Mouse (Mus musculus): ENCODE data around the gene Sar1b.

Sar1b gene

DNA sequence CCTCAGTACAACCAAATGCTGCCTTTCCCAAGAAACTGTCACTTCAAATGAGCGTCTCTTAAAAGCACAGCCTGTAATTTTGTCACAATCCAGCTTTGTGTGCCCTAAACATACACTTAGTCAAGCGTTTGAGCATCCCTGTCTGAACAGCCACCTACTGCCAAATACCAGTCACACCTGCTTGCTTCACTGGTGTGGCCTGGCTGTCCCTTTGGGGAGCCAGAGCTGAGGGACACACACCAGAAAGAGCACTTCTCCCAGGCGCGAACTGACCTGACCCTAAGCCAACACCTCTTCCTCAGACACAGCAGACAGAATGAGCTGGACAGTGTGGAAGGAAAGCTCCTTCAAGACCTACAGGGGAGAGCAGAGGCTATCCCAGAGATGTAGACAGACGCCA, 69.5 kb downstream of the Sar1b start:
- no peak for DNase-seq

DNA sequence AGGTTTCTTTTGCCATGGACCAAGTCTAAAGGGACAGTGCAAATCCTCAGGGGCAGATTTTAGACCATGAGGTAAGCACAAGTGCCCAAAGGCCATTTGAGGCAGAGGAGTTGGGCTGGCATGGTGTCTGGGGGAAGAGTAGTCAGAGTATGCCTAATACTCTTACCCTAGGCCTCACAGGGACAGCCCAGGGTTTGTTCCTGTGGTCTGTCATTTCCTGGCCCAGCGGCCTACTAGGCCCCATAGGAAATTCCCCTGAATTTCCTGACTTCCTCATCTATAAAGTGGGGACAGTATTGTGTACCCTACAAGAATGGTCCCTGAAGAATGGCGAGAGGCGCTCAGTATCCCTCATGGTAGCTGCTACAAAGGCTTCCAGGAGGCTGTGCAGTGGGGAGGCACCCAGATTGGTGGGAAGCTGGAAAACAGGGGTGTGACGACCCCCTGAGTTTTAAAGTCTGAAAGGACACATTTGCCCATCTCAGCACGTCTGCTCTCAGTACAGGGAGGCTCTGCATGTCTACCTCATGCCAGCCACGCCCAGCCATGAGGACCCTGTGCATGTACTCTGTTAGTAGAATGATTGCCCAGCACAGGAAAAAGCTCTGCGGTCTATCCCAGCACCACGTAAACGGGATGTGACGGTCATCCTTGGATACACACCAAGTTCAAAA, 70.0 kb downstream of the Sar1b start:
- no peak for DNase-seq

DNA sequence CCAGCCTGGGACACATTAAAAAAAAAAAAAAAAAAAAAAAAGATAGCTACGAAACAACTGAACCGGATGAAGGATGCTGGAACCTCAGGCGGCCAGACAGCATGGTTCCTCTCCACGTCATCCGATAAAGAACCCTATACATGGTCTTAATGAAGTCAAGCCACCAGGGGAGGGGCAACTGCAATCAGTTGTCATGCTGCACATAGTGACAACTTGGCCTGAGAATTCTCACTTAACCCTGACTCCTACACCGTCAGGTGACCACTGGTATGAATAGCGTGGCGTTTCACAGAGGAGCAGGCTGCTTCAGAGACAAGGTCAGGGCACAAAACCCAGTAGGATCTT, 70.6 kb downstream of the Sar1b start:
- no peak for DNase-seq

DNA sequence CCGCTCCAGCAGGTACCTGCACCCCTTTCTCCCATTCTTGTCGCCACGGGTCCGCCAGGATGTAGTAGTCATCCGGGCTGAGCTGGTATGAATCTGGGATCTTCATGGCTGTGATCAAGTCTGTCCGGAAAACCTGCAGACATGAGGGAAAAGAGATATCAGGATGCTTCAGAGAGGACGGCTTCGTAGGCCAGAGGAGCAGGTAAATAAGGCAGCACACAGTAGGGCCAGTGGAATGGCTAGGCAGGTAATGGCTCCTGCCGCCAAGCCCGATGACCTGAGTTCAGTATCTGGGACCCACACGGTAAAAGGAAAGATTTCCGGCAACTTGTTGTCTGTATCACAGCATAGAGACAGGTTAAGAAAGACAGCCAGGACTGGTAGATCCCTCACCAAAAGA, 72.1 kb downstream of the Sar1b start:
- DNase-seq: no peak

DNA sequence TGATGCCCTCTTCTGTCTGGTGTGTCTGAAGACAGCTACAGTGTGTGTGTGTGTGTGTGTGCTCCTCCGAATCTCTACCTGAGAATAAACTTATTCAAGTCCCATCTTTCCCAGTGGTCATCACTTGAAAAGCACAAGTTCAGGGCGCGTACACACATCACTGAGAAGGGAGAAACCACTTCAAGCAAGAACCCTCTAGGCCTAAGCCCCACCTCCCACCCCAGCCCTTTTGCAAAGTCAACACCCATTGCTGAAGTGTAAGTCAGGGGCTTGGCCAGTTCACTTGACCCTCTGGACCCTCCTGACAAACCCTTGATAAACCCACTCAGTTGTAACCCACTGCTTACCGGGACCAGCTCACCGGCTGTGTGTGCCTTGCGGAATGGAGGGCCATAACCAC, 73.0 kb downstream of the Sar1b start:
- DNase-seq: no peak

DNA sequence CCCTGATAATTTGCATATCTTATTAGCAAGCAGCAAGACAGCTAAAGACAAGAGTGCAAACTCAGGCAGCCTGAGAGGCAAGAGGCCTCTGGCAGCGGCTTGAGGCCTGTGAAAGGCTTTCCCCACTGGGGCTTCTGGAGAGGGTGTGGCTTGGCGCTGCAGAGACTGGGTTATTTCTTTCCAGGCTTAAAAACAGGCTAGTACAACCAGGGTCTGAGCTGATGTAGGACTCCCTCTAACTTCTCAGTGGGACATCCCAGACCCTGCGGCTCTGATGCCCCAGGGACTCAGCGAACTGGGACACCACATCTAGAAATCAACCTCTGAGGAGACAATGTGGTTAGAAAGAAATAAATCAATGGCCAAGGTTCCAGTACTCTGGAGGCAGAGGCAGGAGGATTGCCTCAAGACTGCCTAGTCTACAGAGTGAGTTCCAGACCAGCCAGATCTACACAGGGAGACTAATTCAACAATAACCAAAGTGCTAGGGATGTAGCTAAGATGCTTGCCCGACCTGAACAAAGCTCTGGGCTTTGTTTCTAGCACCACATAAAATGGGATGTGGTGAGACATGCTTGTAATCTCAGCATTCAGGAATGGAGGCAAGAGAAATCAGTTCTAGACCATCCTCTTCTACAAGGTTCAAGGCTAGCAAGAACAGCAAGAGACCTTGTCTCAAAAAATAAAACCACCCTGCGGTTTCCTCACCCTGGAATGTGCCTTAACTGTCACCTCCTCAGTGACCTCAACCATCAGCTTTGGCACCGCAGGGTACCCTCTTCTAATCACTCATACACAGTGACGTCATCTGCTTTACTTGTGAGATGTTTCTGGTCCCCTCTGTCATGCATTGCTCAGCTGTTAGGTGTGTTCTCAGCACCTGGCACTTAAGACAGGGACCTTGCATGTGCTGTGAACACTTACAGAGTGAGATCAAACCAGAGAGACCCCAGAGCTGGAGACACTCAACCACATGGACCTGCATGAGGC, 74.0 kb downstream of the Sar1b start:
- no peak for DNase-seq

DNA sequence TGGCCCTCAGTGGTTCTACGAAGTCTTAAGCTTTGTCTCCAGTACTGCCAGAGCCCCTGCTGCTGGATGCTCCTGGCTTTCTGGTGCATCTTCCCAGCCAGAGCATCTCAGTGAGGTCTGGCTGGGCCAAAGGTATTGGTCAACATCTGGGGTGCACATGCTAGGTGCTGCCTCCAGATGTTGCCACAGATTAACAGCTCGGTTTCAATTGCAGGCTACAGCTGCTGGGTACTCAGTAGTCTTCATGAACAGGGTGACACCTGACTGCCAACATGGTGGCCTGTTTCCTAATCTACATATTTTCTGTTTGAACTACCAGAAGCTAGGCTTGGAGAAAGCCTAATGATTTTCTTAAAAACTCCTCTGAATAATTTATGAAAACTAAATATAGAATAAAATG, 75.6 kb downstream of the Sar1b start:
- no peak for DNase-seq

DNA sequence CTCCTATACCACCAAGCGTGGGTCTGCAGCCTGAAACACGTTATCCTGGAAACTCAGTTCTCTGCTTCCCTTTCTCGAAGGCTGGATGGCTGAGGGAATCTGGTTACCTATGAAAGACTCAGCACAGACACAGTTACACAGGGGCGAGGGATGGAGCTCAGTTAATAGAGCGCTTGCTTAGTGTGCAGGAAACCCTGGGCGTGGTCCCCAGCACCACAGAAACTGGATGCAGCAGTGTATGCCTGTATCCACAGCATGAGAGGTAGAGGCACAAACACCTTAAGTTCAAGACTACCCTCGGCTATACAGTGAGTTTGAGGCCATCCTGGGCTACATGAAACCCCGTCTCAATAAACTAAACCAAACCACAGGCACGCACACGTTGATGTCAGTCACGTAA, 76.5 kb downstream of the Sar1b start:
- no peak for DNase-seq

DNA sequence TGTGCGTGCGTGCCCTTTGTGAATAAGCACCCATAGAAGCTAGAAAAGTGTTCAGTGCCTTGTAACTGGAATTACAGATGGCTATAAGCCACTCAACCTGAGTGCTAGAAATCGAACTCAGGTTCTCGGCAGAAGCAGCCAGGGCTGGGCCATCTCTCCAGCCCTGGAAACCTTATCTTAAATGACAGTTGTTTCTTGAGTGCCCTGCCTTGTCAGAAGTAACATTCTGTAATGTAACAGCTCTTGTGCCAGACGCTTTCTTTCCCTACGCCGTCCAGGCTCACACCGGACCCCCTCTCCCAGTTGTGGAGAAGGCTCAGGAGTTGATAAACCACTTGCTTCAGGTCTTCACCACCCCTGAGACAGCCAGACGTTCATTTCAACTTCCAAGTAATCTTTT, 77.2 kb downstream of the Sar1b start:
- no peak for DNase-seq

DNA sequence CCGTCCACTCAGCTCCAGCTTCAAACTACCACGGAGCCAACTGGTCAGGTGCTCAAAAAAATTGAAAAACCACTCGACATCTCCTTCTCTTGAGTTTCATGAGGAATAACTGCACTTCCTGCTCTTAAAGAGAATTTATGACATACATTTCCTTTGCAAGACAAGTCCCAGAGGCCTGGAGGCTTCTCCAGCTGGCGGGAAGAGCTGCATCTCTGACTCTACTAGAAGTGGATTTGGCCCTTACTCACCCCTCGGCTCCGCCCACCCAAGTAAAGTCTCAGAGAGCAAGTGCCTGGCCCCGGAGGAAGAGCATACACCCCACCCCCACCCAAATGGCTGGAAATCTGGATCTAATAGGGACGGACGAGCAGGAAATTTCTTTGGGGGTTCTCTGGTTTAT, 77.7 kb downstream of the Sar1b start:
- no peak for DNase-seq
